Mouse (Mus musculus) spleen, adult 2 months (tissue): ENCODE measurements at regions not wholly inside any gene's neighbourhood (a gene's known extent, or its start where the extent isn't known, plus 50 kb on each side); places are given as distances from the start of the nearest gene placed in this dataset.

Experiments
- CTCF ChIP-seq: fragments of 200-500 bp; IDR thresholded peaks from 2 replicates; pipeline ENCODE4 v1.5.1; 2011; ENCODE audit warnings: mild to moderate bottlenecking, inconsistent platforms; ENCODE audit not compliant: insufficient read depth, insufficient read length, insufficient replicate concordance; ENCODE audit errors: extremely low read depth
- POLR2A ChIP-seq: fragments of 200-500 bp; IDR thresholded peaks from 2 replicates; pipeline ENCODE4 v1.6.1; 2011; ENCODE audit warnings: low read depth, low read length, inconsistent platforms

GRCm38 (mm10) chr3:15159965-15160714 lies 172.0 kb downstream of the Gm9733 start:
- no peak for TF ChIP-seq CTCF
- no peak for TF ChIP-seq POLR2A
